ENCODE assay signal across 32 mouse cellular contexts in the genomic region with DNA sequence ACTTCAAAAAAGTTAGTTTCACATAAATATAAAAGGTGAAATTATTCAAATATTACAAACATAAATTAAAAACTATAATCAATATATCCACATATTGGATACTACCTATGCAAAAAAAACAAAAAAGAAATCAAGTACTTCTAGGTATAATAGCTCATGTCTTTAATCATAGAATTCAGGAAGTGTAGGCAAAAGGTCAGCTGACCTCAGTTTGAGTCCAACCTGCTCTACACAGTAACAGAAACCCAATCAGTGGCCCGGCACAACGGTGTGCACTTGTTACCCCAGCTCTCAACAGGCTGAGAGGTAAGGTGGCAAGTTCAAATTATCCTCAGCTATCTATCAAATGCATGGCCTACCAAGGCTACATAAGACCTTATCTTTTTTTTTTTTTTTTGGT.
"Had no signal": no experiment of that assay in that cellular context is flagged by ENCODE, and none has a peak within 500 bp of the region (broad histone marks: within the 10 kb centered on the region; RNA-seq: fewer than 3 reads in every experiment).

No protein-coding gene starts in this region.

- H3K4me3 ChIP-seq: limb, embryonic 10.5 days; limb, embryonic 12.5 days; limb, embryonic 13.5 days; limb, embryonic 15.5 days; liver, embryonic 12.5 days; liver, embryonic 13.5 days; liver, embryonic 15.5 days; lung, embryonic 15.5 days; megakaryocyte, embryonic 14.5 days; midbrain, embryonic 10.5 days; midbrain, embryonic 12.5 days; midbrain, embryonic 13.5 days; midbrain, embryonic 15.5 days; myocyte; neural tube, embryonic 12.5 days had no signal

- H3K4me2 ChIP-seq: limb, embryonic 12.5 days; limb, embryonic 13.5 days; limb, embryonic 15.5 days; liver, embryonic 11.5 days; liver, embryonic 12.5 days; liver, embryonic 13.5 days; liver, embryonic 15.5 days; lung, embryonic 14.5 days; lung, embryonic 15.5 days; midbrain, embryonic 11.5 days; midbrain, embryonic 12.5 days; midbrain, embryonic 13.5 days; midbrain, embryonic 15.5 days; neural tube, embryonic 12.5 days had no signal

- H3K27ac ChIP-seq: limb, embryonic 10.5 days; limb, embryonic 12.5 days; limb, embryonic 13.5 days; limb, embryonic 15.5 days; liver, embryonic 12.5 days; liver, embryonic 13.5 days; liver, embryonic 14.5 days; liver, embryonic 15.5 days; lung, embryonic 15.5 days; macrophage; midbrain, embryonic 10.5 days; midbrain, embryonic 12.5 days; midbrain, embryonic 13.5 days; midbrain, embryonic 15.5 days; neural tube, embryonic 12.5 days had no signal

- H3K9me3 ChIP-seq: limb, embryonic 10.5 days; limb, embryonic 12.5 days; limb, embryonic 13.5 days; limb, embryonic 15.5 days; liver, embryonic 12.5 days; liver, embryonic 13.5 days; liver, embryonic 15.5 days; lung, embryonic 15.5 days; megakaryocyte, embryonic 14.5 days; midbrain, embryonic 10.5 days; midbrain, embryonic 12.5 days; midbrain, embryonic 13.5 days; midbrain, embryonic 15.5 days; neural tube, embryonic 12.5 days had no signal

- ATAC-seq: liver, embryonic 12.5 days; liver, postnatal 0 days; lung, postnatal 0 days; midbrain, embryonic 13.5 days; midbrain, embryonic 15.5 days; midbrain, embryonic 16.5 days had no signal

- H3K27me3 ChIP-seq: limb, embryonic 12.5 days; limb, embryonic 13.5 days; limb, embryonic 15.5 days; liver, embryonic 12.5 days; liver, embryonic 13.5 days; liver, embryonic 15.5 days; lung, embryonic 15.5 days; megakaryocyte, embryonic 14.5 days; midbrain, embryonic 12.5 days; midbrain, embryonic 13.5 days; midbrain, embryonic 15.5 days; neural tube, embryonic 12.5 days had no signal

- H3K36me3 ChIP-seq: midbrain, embryonic 15.5 days had no signal

- H3K4me1 ChIP-seq: limb, embryonic 10.5 days; limb, embryonic 12.5 days; limb, embryonic 13.5 days; limb, embryonic 15.5 days; midbrain, embryonic 10.5 days; midbrain, embryonic 12.5 days; midbrain, embryonic 13.5 days; midbrain, embryonic 15.5 days; neural tube, embryonic 12.5 days had no signal

- H3K9ac ChIP-seq: limb, embryonic 12.5 days; limb, embryonic 13.5 days; limb, embryonic 15.5 days; liver, embryonic 12.5 days; liver, embryonic 13.5 days; liver, embryonic 14.5 days; liver, embryonic 15.5 days; liver, postnatal 0 days; lung, embryonic 14.5 days; lung, embryonic 15.5 days; midbrain, embryonic 12.5 days; midbrain, embryonic 13.5 days; midbrain, embryonic 15.5 days; neural tube, embryonic 12.5 days had no signal

- DNase-seq: left cerebral cortex, postnatal 4 days; liver; liver, embryonic 13.5 days; liver, postnatal 0 days; lung, adult 18-20 months; lung, adult 2 months; lung, embryonic 14.5 days; lung, postnatal 10 days; lung, postnatal 14 days; lung, postnatal 36 days; lung, postnatal 4 days; midbrain, embryonic 14.5 days had no signal
